Mouse (Mus musculus) urinary bladder, postnatal 14 days (tissue): Measurements from ENCODE around the gene Elobl.
"Not testable (repeated sequence)": the region's sequence is repeated elsewhere in the genome, so short reads cannot be mapped to it uniquely, and the experiment has no call there.

ENCODE experiments used
- DNase-seq: peaks from one replicate; pipeline ENCODE4 v3.0.0; 2021; ENCODE audit warnings: low spot score

The Elobl gene

GRCm38 (mm10) chr11:88966881-88967361 lies at the start of gene Elobl:
Gene Elobl, minus strand, starts transcription at chr11:88966931.
- DNase-seq: no peak

- no peak for DNase-seq
Measured at GRCm38 (mm10) chr11:89012241-89012640, 45.5 kb upstream of the Elobl start.

- no peak for DNase-seq
Measured at GRCm38 (mm10) chr11:89009496-89009895, 42.8 kb upstream of the Elobl start.

- no peak for DNase-seq
Measured at GRCm38 (mm10) chr11:89009066-89009465, 42.3 kb upstream of the Elobl start.

GRCm38 (mm10) chr11:89007582-89007981 lies 40.9 kb upstream of the Elobl start:
- no peak for DNase-seq

GRCm38 (mm10) chr11:89006404-89006803 lies 39.7 kb upstream of the Elobl start:
- no peak for DNase-seq

- no peak for DNase-seq
Measured at GRCm38 (mm10) chr11:89005473-89005872, 38.7 kb upstream of the Elobl start.

- DNase-seq: no peak
Measured at GRCm38 (mm10) chr11:89003726-89004125, 37.0 kb upstream of the Elobl start.

GRCm38 (mm10) chr11:89003078-89003477 lies 36.3 kb upstream of the Elobl start:
- DNase-seq: no peak

GRCm38 (mm10) chr11:89002621-89003020 lies 35.9 kb upstream of the Elobl start:
- DNase-seq: no peak

- DNase-seq: no peak
Measured at GRCm38 (mm10) chr11:89002068-89002467, 35.3 kb upstream of the Elobl start.

- DNase-seq: no peak
Measured at GRCm38 (mm10) chr11:89001569-89001968, 34.8 kb upstream of the Elobl start.

GRCm38 (mm10) chr11:89000527-89000819 lies 33.7 kb upstream of the Elobl start:
- no peak for DNase-seq

GRCm38 (mm10) chr11:88999723-89000526 lies 33.2 kb upstream of the Elobl start:
- no peak for DNase-seq

GRCm38 (mm10) chr11:88998974-88999722 lies 32.4 kb upstream of the Elobl start, which contains the start of gene Trim25:
Gene Trim25, plus strand, starts transcription at chr11:88999376.
- peak; percentile 95 for DNase-seq

GRCm38 (mm10) chr11:88998406-88998805 lies 31.7 kb upstream of the Elobl start:
- no peak for DNase-seq

- not testable (repeated sequence) for DNase-seq
Measured at GRCm38 (mm10) chr11:88997343-88997742, 30.6 kb upstream of the Elobl start.

- peak; percentile 53 for DNase-seq
Measured at GRCm38 (mm10) chr11:88996427-88996826, 29.7 kb upstream of the Elobl start.

- DNase-seq: no peak
Measured at GRCm38 (mm10) chr11:88995616-88996015, 28.9 kb upstream of the Elobl start.

- no peak for DNase-seq
Measured at GRCm38 (mm10) chr11:88994492-88994891, 27.8 kb upstream of the Elobl start.

GRCm38 (mm10) chr11:88993625-88994024 lies 26.9 kb upstream of the Elobl start:
- DNase-seq: peak; percentile 67

- DNase-seq: no peak
Measured at GRCm38 (mm10) chr11:88993186-88993585, 26.5 kb upstream of the Elobl start.

- DNase-seq: no peak
Measured at GRCm38 (mm10) chr11:88989530-88989929, 22.8 kb upstream of the Elobl start.
